Mouse (Mus musculus) ES-E14 (cell line): ENCODE data around the gene Fam160a1. TPM values are rescaled to one million over a fixed set of nuclear protein-coding genes. Genes with fewer than 3 reads are reported as not detected.

Experiments
- DNase-seq: peaks from one replicate; pipeline ENCODE4 v3.0.0-alpha.2; 2013; ENCODE audit warnings: low read depth, low spot score
- H3K27ac ChIP-seq: 2 replicates; pipeline ENCODE4 v1.5.1; 2012; ENCODE audit warnings: low read depth, mild to moderate bottlenecking, low read length, moderate library complexity, mixed read lengths; ENCODE audit not compliant: poor library complexity, insufficient read depth, severe bottlenecking
- H3K36me3 ChIP-seq: 2 replicates; pipeline ENCODE4 v1.6.1; 2012; ENCODE audit warnings: mild to moderate bottlenecking, low read length, moderate library complexity, mixed read lengths; ENCODE audit not compliant: control insufficient read depth, poor library complexity, insufficient read depth, severe bottlenecking
- H3K4me1 ChIP-seq, 2 experiments: fragments of 150-350 bp in 1 of 2; sonication (generic) in 1 of 2; 2 replicates each; pipeline ENCODE4 v1.6.1; 2012; ENCODE audit warnings: low read length in 2 of 2, mild to moderate bottlenecking in 1 of 2, mixed read lengths in 1 of 2; ENCODE audit not compliant: control insufficient read depth in 2 of 2, insufficient read depth in 2 of 2, poor library complexity in 1 of 2
- H3K4me3 ChIP-seq, 2 experiments: fragments of 150-350 bp in 1 of 2; sonication (generic) in 1 of 2; 2 replicates each; pipeline ENCODE4 v1.5.1; 2012; ENCODE audit warnings: low read length in 2 of 2, low read depth in 1 of 2, mild to moderate bottlenecking in 1 of 2, mixed read lengths in 1 of 2; ENCODE audit not compliant: insufficient read depth in 1 of 2, poor library complexity in 1 of 2, severe bottlenecking in 1 of 2
- H3K9ac ChIP-seq: 2 replicates; pipeline ENCODE4 v1.6.1; 2012; ENCODE audit warnings: low read depth, mild to moderate bottlenecking, low read length, mixed read lengths; ENCODE audit not compliant: poor library complexity, insufficient read depth, severe bottlenecking
- H3K9me3 ChIP-seq: fragments of 150-350 bp; sonication (generic); 2 replicates; pipeline ENCODE4 v1.6.1; 2012; ENCODE audit warnings: low read depth, mild to moderate bottlenecking, low read length; ENCODE audit not compliant: control insufficient read depth, insufficient read depth
- CHD2 ChIP-seq: IDR thresholded peaks from 2 replicates; pipeline ENCODE4 v1.6.1; 2014; ENCODE audit warnings: mild to moderate bottlenecking, low read depth, low read length, inconsistent platforms
- HCFC1 ChIP-seq: IDR thresholded peaks from 2 replicates; pipeline ENCODE4 v1.6.1; 2012; ENCODE audit warnings: low read length, inconsistent platforms, borderline replicate concordance; ENCODE audit not compliant: insufficient read depth
- MAFK ChIP-seq: IDR thresholded peaks from 2 replicates; pipeline ENCODE4 v1.6.1; 2014; ENCODE audit warnings: mild to moderate bottlenecking, low read depth, low read length, inconsistent platforms; ENCODE audit not compliant: insufficient read depth
- ZC3H11A ChIP-seq: IDR thresholded peaks from 2 replicates; pipeline ENCODE4 v1.6.1; 2012; ENCODE audit warnings: low read depth, mild to moderate bottlenecking, inconsistent platforms, low read length, borderline replicate concordance
- ZNF384 ChIP-seq: IDR thresholded peaks from 2 replicates; pipeline ENCODE4 v1.6.1; 2012; ENCODE audit warnings: low read depth, low read length, inconsistent platforms
- in situ Hi-C, 2 experiments: fragments of 600-800 bp; cut with MboI; formaldehyde crosslinking; loops; one replicate each; pipeline ENCODE4 v1.15.1; 2025; ENCODE audit warnings: low sequenced_read_pairs in 2 of 2, inconsistent platforms in 1 of 2; ENCODE audit not compliant: unreplicated experiment in 2 of 2
- total RNA-seq: library from RNA; depleted of rRNA; stranded (reverse); fragments of 300-350 nt; gene quantifications from 2 replicates; pipeline ENCODE4 v1.2.3, GENCODE M21; 2012

The Fam160a1 gene
- total RNA-seq, 1 experiment, result 1.4 TPM

GRCm38 (mm10) chr3:85635591-85635990, 181.5 kb downstream of the Fam160a1 start:
- Histone ChIP-seq H3K27ac (no peak overlapping the region), H3K4me1 (no peaks in the 10 kb centered on the region)

GRCm38 (mm10) chr3:85635126-85635419, 182.0 kb downstream of the Fam160a1 start:
- no peak overlapping the region for H3K4me3 ChIP-seq
- TF ChIP-seq CHD2 (no peak), ZC3H11A (no peak), HCFC1 (no peak), MAFK (no peak), ZNF384 (no peak)
- no peaks in the 10 kb centered on the region for H3K9me3 ChIP-seq
- no peaks in the 10 kb centered on the region for H3K4me1 ChIP-seq
- H3K36me3 ChIP-seq, result no peaks in the 10 kb centered on the region; the same call in 1 of the 2 replicates
- H3K27ac ChIP-seq, result no peak overlapping the region
- no peak for DNase-seq
- no peak overlapping the region for H3K9ac ChIP-seq
- in situ Hi-C loops, result no loop called here

More at GRCm38 (mm10) chr3:85635591-85635990, 181.5 kb downstream of the Fam160a1 start:
- Histone ChIP-seq H3K9ac (no peak overlapping the region), H3K4me3 (no peak overlapping the region), H3K36me3 (no peaks in the 10 kb centered on the region; the same call in 1 of the 2 replicates), H3K9me3 (no peaks in the 10 kb centered on the region)
- DNase-seq, result no peak
- TF ChIP-seq MAFK, result no peak
- no peak for TF ChIP-seq HCFC1
- TF ChIP-seq ZNF384, result no peak
- no peak for TF ChIP-seq CHD2
- no peak for TF ChIP-seq ZC3H11A
- in situ Hi-C loops, result no loop called here

- Histone ChIP-seq H3K9me3 (no peaks in the 10 kb centered on the region), H3K9ac (no peak overlapping the region), H3K4me1 (no peaks in the 10 kb centered on the region), H3K4me3 (no peak overlapping the region), H3K27ac (no peak overlapping the region), H3K36me3 (no peaks in the 10 kb centered on the region; the same call in 1 of the 2 replicates)
- in situ Hi-C loops, result no loop called here
- DNase-seq, result no peak
- TF ChIP-seq ZNF384, result no peak
Measured at GRCm38 (mm10) chr3:85634389-85635125, 182.5 kb downstream of the Fam160a1 start.

- in situ Hi-C loops, result no loop called here
- no peak overlapping the region for H3K9ac ChIP-seq
- no peak for DNase-seq
Measured at GRCm38 (mm10) chr3:85633733-85634132, 183.4 kb downstream of the Fam160a1 start.

More at GRCm38 (mm10) chr3:85633733-85634132, 183.4 kb downstream of the Fam160a1 start:
- Histone ChIP-seq H3K36me3 (no peaks in the 10 kb centered on the region; the same call in 1 of the 2 replicates), H3K4me1 (no peaks in the 10 kb centered on the region), H3K27ac (no peak overlapping the region), H3K4me3 (no peak overlapping the region), H3K9me3 (no peaks in the 10 kb centered on the region)
- TF ChIP-seq CHD2, result no peak
- TF ChIP-seq MAFK, result no peak
- TF ChIP-seq ZNF384, result no peak
- no peak for TF ChIP-seq HCFC1
- no peak for TF ChIP-seq ZC3H11A
